Mouse (Mus musculus) layer of hippocampus, adult 18-20 months (tissue): ENCODE data around the gene Dohh. TPM values are rescaled to one million over a fixed set of nuclear protein-coding genes. Genes with fewer than 3 reads are reported as not detected.

Source experiments
- DNase-seq, 2 experiments: peaks; one replicate each; pipeline ENCODE4 v3.0.0; 2022; ENCODE audit warnings: low spot score in 2 of 2
- long read RNA-seq: library from polyadenylated mRNA; stranded (forward); transcript quantifications from one replicate; pipeline ENCODE4 v2.0.0, GENCODE M21; 2021
- total RNA-seq, 2 experiments: library from RNA; stranded (reverse); gene quantifications; 2 replicates each; pipeline ENCODE4 v1.2.3; 2021

Gene Dohh
- total RNA-seq: 10 to 100 TPM; 82.0 to 82.9 TPM
- long read RNA-seq, transcript Dohh-201 (5 exons, 1,444 nt): major isoform, 86 of 92 reads
- long read RNA-seq, partial matches to known transcripts: 2 of 92 reads
- long read RNA-seq, other reads (novel, unspliced or antisense): 4 of 92 reads

GRCm38 (mm10) chr10:81383802-81384604, at the start of gene Dohh, which contains the start of gene Gm48551:
Dohh (plus strand) TSS chr10:81384428.
Gm48551 (plus strand) TSS chr10:81384466.
- DNase-seq: peak; percentile 98 to 99

GRCm38 (mm10) chr10:81335393-81336340, 48.6 kb upstream of the Dohh start:
- DNase-seq: no peak

GRCm38 (mm10) chr10:81336558-81336957, 47.7 kb upstream of the Dohh start:
- no peak for DNase-seq

- DNase-seq: no peak
Observed at GRCm38 (mm10) chr10:81340551-81341332, 43.5 kb upstream of the Dohh start.

GRCm38 (mm10) chr10:81341333-81341949, 42.8 kb upstream of the Dohh start:
- peak in 1 of 2 experiments; percentile 67 for DNase-seq

- DNase-seq: no peak
Observed at GRCm38 (mm10) chr10:81342686-81343505, 41.3 kb upstream of the Dohh start, which contains the start of gene Gipc3. Gipc3 (minus strand) TSS chr10:81343266.

GRCm38 (mm10) chr10:81344421-81345161, 39.6 kb upstream of the Dohh start:
- no peak for DNase-seq

GRCm38 (mm10) chr10:81345162-81345534, 39.1 kb upstream of the Dohh start:
- no peak for DNase-seq

GRCm38 (mm10) chr10:81346453-81347067, 37.7 kb upstream of the Dohh start:
- DNase-seq: no peak

- no peak for DNase-seq
Observed at GRCm38 (mm10) chr10:81349146-81349545, 35.1 kb upstream of the Dohh start.

GRCm38 (mm10) chr10:81349961-81350350, 34.3 kb upstream of the Dohh start:
- DNase-seq: no peak

GRCm38 (mm10) chr10:81350351-81351063, 33.7 kb upstream of the Dohh start, which contains the start of gene Hmg20b:
Hmg20b (minus strand) TSS chr10:81350480.
- peak; percentile 100 for DNase-seq

GRCm38 (mm10) chr10:81351678-81352291, 32.4 kb upstream of the Dohh start:
- no peak for DNase-seq

GRCm38 (mm10) chr10:81354738-81355477, 29.3 kb upstream of the Dohh start:
- no peak for DNase-seq

- DNase-seq: no peak
Observed at GRCm38 (mm10) chr10:81355533-81355932, 28.7 kb upstream of the Dohh start.

- no peak for DNase-seq
Observed at GRCm38 (mm10) chr10:81356352-81356990, 27.8 kb upstream of the Dohh start.
